Mouse (Mus musculus) cerebral cortex, adult 2 months (tissue): ENCODE results near the gene Nucks1.

Source experiments
- WGBS: fragments of 180-500 bp; shearing (Covaris S2); methylation state at CpG from one replicate; pipeline ENCODE4 v1.1.7; 2018; 5-methylcytosine and 5-hydroxymethylcytosine counted together

Nucks1 gene

DNA sequence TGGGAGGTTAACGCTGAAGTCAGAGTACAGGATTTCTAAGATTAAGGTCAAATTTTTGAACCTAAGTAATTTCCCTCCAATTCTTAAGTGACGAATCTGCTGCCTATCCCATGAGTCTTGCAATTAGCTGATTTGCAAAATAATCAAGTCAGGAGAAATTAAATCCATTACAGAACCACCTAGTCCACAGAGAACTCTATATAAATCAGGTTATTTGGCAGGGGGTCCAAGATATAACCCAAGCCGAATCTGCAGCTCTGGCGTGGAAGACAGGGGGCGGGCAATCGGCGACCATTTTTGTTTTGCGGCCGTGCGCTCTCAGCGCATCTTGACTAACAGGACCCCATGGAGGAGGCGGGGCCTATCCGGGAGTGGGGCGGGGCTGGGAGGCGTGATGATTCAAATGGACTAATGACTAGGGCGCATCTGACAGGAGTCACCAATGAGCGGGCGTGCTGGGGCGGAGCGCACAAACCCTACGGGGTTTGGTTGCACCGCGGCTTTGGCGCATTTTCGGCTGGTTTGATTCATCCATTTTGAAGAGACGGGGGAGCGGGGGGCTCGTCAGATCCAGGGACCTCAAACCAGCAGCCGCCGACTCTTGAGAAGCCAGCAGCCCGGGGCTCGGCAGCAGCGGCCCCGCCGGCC lies at the start of gene Nucks1:
Nucks1 (plus strand) TSS at position 534 of the 648 bp plus-strand sequence.
- WGBS, result 2% methylated on average over 35 of the region's 35 CpGs

DNA sequence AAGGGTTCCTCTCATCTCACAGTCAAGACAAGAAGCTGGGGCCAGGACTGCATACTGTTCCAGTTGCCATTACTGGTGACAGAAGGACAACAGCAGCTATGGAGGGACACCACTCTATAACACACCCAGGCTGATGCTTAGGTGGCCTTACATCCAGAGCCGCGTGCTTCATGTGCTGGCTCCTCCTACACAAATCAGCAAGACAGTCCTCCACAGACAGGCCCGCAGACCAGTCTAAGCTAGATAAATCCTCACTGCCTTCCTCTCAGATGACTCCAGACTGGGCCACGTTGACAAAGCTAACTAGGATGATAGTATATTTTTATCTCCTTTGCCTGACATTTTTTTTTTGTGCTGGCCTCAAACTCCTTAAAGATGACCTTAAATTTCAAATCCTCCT lies 48.5 kb upstream of the Nucks1 start:
- 82% methylated on average over 4 of the region's 4 CpGs for WGBS

DNA sequence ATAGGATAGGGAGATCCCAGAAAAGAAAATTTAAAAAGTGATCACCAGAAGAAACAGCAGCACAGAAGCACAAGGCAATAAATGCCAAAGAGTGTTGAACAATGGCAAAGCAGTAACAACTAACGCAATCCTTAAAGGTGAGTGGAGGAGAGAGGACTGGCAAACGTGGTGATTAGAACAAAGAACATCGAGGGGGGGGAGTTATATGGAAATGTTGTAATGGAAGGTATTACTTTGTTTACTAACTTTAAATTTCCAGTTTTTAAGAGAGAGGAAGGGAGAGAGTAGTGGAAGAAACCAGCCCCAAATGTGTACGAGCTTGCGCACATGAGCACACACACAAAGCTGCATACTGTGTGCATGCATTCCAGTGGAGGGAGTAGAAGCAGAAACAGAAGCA lies 44.7 kb upstream of the Nucks1 start:
- WGBS, result 86% methylated on average over 5 of the region's 5 CpGs

DNA sequence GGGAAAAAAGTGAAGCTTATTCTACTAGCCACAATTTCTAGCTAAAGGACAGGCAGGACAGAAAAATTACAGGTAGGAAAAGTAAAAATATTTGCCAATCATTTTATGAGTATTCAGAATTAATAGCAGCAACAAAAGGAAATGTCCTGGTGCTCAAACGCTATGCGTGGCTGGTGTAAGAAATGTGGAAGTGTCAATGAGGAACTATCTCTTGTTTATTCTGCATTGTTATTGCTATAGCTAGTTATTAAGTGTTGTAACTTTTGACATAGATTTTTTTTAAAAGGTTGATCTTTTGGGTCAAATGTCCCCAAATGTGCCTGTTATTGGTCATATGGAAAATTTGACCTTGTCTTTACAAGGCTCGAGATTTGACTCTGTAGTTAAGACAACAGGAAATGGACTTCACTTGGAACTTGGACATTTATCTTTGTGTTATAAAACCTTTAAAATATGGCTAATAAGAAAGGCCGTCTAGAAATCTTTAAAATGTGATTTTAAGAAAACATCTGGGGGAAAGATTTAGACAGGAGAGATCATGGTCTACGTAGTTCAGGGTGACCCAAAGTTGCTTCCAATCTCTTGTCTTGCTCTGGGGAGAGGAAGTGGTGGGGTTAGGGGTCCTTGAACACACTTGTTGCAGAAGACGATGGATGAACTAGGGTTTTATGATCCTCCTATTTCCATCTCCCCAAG lies 43.9 kb upstream of the Nucks1 start:
- 78% methylated on average over 6 of the region's 6 CpGs for WGBS

DNA sequence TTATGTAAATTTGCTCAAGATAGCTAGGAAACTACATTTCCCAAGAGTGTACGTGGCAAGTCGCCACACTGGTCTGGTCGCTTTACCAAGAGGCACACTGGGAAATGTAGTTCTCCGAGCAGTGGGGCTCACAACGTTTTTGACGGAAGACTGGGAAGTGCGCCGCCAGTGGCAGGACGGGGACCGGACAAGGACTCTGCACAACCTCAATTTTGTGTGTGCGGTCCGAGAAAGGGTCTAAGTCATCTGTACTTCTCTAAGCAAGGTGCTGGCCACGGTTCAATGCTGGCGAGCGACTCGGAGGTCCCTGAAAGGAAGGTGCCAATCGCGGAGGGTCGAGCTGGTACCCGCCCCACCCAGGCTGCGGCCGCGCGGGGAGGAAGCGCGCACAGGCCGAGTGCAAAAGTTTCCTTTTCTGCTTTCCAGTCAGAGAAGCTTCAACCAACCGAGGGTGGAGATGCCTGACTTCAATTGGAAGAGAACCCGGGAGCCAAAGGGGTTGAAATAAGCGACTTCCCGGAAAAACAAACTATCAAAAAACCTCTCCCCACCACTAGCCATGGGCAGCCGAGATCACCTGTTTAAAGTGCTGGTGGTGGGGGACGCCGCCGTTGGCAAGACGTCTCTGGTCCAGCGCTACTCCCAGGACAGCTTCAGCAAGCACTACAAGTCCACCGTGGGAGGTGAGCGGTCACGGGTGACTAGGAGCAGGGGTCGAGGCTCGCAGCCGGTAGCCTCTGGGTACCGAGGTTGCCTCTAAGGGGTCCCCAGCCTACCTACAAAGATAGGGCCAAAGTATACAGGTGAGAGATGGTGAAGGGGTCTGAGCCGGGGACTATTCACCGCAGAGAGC lies 43.0 kb upstream of the Nucks1 start, which contains the start of gene Rab29:
Rab29 (plus strand) TSS at position 132 of the 853 bp plus-strand sequence.
- WGBS, result 2% methylated on average over 46 of the region's 46 CpGs

DNA sequence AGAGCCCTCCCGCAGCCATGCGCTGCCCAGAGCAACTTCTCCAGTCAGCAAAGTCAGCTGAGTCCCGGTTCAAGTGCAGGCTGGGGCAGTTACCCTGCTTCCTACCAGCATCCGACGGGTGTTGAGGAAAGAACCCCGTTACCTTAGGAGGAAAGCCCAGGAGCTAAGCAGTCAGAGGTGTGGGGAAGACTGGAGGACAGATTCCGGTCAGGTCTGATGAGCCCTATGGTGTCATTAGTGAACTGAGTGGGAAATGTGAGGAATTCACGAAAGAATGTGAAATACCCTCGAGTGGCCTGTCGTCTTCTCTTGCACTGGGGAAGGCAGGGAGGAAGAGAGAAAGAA lies 42.4 kb upstream of the Nucks1 start:
- 38% methylated on average over 10 of the region's 10 CpGs for WGBS

DNA sequence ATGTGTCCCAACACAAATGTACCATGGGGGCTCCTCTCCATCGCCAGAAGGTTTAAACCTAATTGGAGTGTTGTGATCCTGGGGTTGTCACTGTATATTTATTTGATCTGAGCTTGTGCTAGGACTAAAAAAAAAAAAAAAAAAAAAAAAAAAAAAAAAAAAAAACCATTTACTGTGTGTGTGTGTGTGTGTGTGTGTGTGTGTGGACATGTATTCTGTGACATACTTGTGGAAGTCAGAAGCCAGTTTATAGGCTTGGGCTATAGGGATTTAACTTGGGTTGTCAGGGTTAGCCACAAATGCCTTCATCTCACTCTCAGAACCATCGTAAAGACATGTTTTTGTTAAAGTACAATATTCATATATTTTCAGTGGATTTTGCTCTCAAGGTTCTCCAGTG lies 40.8 kb upstream of the Nucks1 start:
- 97% methylated on average over 2 of the region's 2 CpGs for WGBS

DNA sequence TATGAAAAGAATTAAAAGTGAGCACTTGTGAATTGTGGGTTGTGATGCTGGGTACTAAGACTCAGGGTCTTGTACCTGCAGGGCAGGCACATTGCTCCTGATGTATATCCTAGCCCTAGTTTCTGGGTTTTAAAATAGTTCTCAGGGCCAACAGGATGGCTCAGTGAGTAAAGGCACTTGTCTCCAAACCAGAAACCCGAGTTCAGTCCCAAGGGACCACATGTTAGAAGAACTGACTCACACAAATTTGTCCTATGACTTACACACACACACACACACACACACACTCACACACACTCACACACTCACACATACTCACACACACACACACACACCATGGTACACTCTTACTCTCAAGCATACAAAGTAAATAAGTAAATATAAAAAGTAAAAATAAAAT lies 37.5 kb upstream of the Nucks1 start:
- 82% methylated on average over 1 of the region's 1 CpGs for WGBS

DNA sequence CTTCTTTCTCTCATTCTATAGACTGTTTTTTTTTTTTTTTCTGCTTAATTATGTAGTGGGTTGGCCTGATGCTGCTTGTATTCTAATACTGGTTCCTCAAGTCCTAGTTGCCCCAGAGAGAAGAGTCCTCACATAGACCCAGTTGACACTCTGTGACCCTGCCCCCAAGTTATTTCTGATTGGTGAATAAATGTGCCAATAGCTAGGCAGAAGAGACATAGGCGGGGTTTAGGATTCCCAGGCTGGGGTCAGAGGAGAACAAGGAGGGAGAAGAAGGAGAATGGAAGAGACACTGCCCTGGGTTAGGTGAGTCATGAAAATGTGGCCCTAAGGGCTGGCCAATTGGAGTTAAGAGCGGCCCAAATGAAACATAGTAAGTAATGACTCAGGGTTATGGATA lies 30.5 kb upstream of the Nucks1 start:
- WGBS, result 91% methylated on average over 2 of the region's 2 CpGs

DNA sequence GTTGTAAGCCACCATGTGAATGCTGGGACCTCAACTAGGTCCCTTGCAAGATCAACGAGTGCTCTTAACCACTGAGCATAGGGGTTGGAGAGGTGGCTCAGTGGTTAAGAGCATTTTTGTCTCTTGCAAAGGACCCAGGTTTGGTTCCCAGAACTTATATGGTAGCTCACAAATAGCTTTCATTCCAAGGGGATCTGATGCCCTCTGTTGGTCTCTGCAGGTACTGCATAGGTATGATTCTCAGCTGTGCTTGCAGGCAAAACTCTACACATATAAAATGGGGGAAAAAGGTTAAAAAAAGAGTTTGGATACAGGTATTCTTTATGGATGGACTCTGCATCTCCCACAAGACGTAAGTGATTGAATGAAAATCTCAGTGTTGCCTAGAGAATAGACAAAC lies 27.5 kb upstream of the Nucks1 start:
- 73% methylated on average over 2 of the region's 2 CpGs for WGBS

DNA sequence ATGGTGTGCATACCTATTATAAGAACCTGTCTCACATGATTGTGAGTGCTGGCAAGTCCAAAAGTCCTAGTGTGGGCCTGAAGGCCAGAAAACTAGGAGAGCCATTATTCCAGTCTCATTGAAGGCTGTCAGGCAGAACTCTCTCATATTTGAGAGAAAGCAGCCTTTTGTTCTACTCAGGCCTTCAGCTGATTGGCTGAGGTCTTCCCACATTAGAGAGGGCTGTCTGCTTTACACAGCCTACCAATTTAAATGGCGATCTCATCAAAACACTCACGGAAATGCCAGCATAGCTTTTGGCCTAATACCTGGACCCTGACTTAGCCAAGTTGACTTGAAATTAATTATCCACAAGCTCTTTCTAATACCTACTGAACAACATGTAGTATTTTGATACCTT lies 24.2 kb upstream of the Nucks1 start:
- WGBS, result 27% methylated on average over 2 of the region's 2 CpGs

DNA sequence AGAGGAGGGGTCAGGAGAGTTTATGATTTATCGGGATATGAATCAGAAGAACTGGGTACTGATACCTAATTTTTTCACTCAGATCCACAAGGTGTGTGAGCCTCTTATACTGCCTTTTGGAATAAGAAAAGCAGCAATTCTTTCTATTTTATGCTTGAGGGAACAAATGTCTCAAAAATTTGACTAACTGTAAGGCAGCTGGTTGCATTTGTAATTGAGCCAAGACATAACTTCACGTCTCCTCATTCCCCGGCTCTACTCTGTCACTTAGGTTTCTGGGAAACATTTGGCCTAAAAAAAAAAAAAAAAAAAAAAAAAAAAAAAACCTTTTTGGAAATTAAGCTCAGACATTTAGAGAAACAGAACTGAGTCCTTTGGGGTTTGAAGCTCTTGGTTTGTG lies 23.7 kb upstream of the Nucks1 start:
- WGBS, result 49% methylated on average over 3 of the region's 3 CpGs

DNA sequence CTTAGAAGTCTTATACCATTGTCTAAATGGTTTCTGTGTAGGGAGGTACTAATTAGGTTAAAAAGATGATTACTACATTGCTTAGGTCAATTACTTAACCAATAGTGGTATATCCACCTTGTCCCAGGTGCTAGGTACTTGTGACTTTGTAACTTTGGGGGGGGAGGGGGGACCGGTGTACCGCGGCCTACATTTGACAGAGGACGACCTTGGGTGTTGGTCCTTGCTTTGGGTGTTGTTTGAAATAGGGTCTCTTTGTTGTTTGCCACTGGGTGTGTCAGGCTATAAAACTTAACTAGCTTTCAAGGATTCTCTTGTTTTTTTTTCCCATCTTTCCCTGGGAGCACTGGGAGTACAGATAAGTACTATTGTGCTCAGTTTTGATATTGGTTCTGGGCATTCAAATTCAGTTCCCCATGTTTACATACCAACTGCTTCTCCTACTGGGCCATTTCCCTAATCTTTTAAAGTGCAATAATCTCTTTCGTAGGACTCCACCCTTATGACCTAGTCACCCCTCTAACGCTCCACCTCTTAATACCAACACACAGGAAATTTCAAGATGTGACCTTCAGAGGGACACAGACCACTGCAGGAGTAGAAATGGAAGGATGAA lies 20.2 kb upstream of the Nucks1 start:
- WGBS, result 82% methylated on average over 6 of the region's 6 CpGs

DNA sequence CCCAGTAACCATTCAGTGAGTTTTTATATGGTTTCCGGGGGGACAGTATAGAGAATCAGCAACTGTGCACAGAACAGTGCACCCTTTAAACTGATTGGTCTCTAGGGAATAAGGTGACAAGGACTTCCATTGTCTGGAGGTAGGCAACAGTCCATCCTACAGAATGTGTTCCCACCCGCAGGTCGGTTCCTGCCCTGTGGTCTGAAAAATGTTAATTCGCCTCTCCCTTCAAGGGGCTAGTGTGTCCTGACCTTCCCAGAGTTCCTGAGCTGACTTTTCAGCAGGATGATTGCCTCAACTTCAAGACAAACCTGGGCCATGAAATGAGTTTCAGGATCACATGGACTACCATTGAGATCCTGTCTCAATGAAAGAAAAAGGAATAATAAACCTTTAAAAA lies 18.9 kb upstream of the Nucks1 start:
- 79% methylated on average over 4 of the region's 4 CpGs for WGBS

DNA sequence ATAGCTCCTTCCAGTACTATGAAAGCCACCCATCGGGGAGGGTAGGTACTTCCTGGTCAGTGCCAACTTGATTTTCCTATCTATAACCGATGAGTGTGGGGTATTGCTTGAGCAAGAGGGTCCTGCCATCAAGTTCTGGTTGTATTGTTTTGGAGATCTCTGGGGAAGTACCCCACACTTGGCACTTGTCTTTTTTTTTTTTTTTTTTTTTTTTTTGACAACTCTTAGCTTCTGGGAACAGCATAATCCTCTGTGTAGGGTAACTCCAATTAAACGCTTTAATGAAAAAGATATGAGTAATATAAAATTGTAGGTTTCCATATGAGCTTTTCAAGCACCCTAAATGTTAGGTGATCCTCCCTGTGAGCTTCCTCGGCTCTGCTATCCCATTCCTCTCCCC lies 7.7 kb upstream of the Nucks1 start:
- 91% methylated on average over 4 of the region's 4 CpGs for WGBS

DNA sequence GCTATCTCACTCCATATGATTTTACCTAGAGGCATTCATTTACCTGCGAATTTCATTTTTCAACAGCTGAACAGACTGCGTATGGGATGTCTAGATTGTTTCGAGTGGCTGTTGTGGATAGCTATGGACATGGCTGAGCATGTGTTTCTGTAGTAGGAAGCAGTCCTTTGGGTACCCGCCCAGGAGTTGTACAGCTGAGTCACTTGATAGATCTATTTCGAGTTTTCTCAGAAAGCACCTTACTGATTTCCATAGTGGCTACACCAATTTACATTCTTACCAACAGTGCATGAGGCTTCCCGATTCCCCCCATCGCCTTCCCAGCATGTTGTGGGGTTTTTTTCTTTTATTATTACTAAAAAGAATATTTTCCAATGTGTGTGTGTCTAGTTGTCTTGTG lies 7.1 kb upstream of the Nucks1 start:
- WGBS, result 80% methylated on average over 7 of the region's 7 CpGs

DNA sequence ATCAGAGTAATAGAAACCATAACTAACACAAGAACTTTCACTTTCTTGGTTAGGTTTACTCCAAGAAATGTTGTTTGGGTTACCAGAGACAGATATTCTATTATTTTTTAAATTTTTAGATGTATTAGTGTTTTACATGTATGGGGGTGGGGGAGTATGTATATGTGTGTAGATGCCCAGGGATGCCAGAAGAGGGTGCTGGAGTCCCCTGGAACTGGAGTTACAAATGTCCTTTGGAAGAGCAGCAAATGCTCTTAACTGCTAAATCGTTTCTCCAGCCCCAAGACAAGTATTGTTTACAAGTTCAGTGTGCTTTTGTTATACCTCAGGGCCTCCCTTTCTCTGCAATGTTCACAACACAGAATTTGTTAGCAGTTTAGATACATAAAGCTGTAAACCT lies 4.8 kb upstream of the Nucks1 start:
- 0% methylated on average over 1 of the region's 1 CpGs for WGBS

DNA sequence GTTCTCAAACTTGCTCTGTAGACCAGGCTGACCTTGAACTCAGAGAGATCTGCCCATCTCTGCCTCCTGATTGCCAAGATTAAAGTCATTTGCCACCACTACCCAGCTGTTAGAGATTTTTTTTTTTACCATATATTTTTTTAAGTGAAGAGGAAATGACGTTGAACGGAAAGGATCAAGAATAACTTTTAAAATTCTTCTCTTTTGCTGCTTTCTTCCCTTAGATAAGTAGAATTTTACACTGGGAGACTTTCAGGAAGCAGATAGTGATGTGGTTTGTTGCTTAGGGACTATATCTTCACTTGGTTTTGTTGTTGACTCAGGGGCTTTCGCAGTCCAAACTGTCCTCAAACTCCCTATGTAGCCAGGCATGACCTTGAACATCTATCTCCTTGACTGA lies 1.9 kb upstream of the Nucks1 start:
- 93% methylated on average over 3 of the region's 3 CpGs for WGBS

DNA sequence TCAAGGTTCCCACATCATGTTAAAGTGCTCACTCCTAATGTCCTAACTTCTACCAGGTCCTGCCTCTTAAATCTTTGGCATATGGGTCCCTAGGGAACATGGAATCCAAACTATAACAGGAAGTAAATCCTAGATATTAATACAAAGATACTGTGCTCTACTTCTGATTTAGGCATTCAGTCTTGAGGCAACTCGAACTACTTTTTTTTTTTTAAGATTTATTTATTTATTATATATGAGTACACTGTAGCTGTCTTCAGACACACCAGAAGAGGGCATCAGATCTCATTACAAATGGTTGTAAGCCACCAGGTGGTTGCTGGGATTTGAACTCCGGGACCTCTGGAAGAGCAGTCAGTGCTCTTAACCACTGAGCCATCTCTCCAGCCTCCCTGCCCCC lies 1.1 kb upstream of the Nucks1 start:
- 97% methylated on average over 2 of the region's 2 CpGs for WGBS

DNA sequence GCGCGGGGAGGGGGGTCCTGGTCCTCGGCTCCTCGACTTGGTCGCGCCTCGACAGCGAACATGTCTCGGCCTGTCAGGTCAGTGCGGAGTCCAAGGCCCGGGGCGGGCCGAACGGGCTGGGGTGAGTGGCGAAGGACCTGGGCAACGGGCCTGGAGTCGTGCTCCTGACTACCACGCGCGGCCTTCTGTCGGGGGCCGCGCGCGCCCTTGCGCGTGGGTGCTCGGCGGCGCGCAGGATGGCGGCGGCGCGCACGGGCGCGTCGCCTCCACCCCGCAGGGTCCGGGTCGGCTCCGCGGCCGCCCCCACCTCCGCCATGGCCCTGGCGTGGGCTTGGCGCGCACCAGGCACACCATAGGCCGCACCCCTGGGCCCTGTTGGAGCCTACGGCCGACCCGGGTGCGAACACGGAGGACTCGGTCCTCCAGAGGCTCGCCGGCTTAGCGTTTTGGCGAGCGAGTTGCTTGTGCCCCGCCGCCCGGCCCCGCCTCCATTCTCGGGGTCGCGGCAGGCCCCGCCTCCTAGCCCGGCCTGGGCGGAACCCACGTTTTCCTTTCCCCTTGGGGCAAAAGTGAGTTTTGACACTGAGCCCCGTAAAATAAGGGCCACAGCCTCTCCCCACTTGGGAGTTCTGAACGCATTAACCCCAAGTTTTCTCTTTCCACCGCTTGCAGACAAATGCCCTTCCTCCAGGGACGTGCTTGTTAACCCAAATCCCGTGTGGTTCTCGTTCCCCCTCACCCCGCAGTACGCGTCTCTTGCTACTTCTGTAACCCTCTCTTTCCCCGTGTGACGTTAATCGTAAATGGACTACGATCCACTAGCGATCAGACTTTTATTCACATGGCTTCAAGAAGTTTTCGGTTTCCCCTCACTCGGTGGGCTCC lies 582 bp downstream of the Nucks1 start:
- WGBS, result under 1% methylated on average over 62 of the region's 88 CpGs

DNA sequence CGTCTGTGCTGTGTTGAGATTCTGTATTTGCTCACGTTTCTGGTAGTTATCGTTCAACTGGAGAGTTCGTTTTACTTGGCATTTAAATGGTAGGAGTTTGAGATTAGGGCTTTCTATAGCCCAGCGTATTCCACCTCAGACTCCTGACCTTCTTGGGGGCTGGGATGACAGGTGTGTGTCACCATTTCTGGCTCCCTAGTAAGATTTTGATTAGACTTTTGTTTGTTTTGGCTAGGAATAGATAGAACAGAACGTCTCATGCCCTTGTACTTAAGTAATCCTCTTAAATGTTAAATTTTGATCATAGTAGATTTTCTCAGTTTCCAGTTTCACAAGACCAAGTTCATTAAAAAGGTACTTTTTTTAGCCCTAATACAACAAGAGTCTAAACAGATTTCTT lies 7.3 kb downstream of the Nucks1 start:
- WGBS, result 62% methylated on average over 6 of the region's 6 CpGs
